Mouse (Mus musculus) frontal cortex, postnatal 10 days (tissue): ENCODE data around the gene Nudt19.
A peak's percentile ranks its signal among the peaks of the same experiment; 100 is the strongest.
"Not testable (repeated sequence)": the region's sequence is repeated elsewhere in the genome, so short reads cannot be mapped to it uniquely, and the experiment has no call there.

Experiments used
- DNase-seq, 2 experiments: peaks; one replicate each; pipeline ENCODE4 v3.0.0; 2022; ENCODE audit warnings: low spot score in 2 of 2, mixed read lengths in 1 of 2

The Nudt19 gene

GRCm38 (mm10) chr7:35556205-35556603 is at the start of gene Nudt19:
Gene Nudt19, minus strand, starts transcription at chr7:35556304.
- DNase-seq, result no peak

- no peak for DNase-seq
Observed at GRCm38 (mm10) chr7:35602766-35603165, 46.7 kb upstream of the Nudt19 start.

- no peak for DNase-seq
Observed at GRCm38 (mm10) chr7:35601106-35601505, 45.0 kb upstream of the Nudt19 start.

- no peak for DNase-seq
Observed at GRCm38 (mm10) chr7:35600031-35600430, 43.9 kb upstream of the Nudt19 start.

- DNase-seq, result no peak
Observed at GRCm38 (mm10) chr7:35599492-35599891, 43.4 kb upstream of the Nudt19 start.

- no peak for DNase-seq
Observed at GRCm38 (mm10) chr7:35594311-35594710, 38.2 kb upstream of the Nudt19 start.

GRCm38 (mm10) chr7:35590731-35591191 is 34.7 kb upstream of the Nudt19 start:
- no peak for DNase-seq

GRCm38 (mm10) chr7:35589485-35589884 is 33.4 kb upstream of the Nudt19 start:
- DNase-seq, result no peak

- no peak for DNase-seq
Observed at GRCm38 (mm10) chr7:35588680-35589428, 32.8 kb upstream of the Nudt19 start.

- DNase-seq, result no peak
Observed at GRCm38 (mm10) chr7:35587728-35588127, 31.6 kb upstream of the Nudt19 start.

- peak in 1 of 2 experiments; percentile 16 for DNase-seq
Observed at GRCm38 (mm10) chr7:35586906-35587445, 30.9 kb upstream of the Nudt19 start.

- DNase-seq, result peak; percentile 94 to 95
Observed at GRCm38 (mm10) chr7:35586055-35586905, 30.2 kb upstream of the Nudt19 start, which contains the start of gene Ankrd27. Gene Ankrd27, plus strand, starts transcription at chr7:35586244.

- peak in 1 of 2 experiments; percentile 11 for DNase-seq
Observed at GRCm38 (mm10) chr7:35585191-35586054, 29.3 kb upstream of the Nudt19 start, which contains the start of gene Rgs9bp. Gene Rgs9bp, minus strand, starts transcription at chr7:35585582.

- peak in 1 of 2 experiments; percentile 25 for DNase-seq
Observed at GRCm38 (mm10) chr7:35584786-35585190, 28.7 kb upstream of the Nudt19 start.

- no peak for DNase-seq
Observed at GRCm38 (mm10) chr7:35584068-35584785, 28.1 kb upstream of the Nudt19 start.

- no peak for DNase-seq
Observed at GRCm38 (mm10) chr7:35583476-35584025, 27.4 kb upstream of the Nudt19 start.

GRCm38 (mm10) chr7:35582719-35583118 is 26.6 kb upstream of the Nudt19 start:
- no peak for DNase-seq

- no peak for DNase-seq
Observed at GRCm38 (mm10) chr7:35579849-35580248, 23.7 kb upstream of the Nudt19 start.

- DNase-seq, result not testable (repeated sequence)
Observed at GRCm38 (mm10) chr7:35570883-35571282, 14.8 kb upstream of the Nudt19 start.

GRCm38 (mm10) chr7:35569724-35570123 is 13.6 kb upstream of the Nudt19 start:
- not testable (repeated sequence) for DNase-seq
